Mouse (Mus musculus): ENCODE measurements around the gene Atp10a. TPM values are rescaled to one million over a fixed set of nuclear protein-coding genes. Genes with fewer than 3 reads are reported as not detected.

Atp10a gene
- 3.1 and 3.5 TPM in 2 replicates for polyA plus RNA-seq (2015; fragmentation: Nextera tagmentation; extraction: Ambion mirVana)

- Histone ChIP-seq H3K27ac (ENCODE audit: low read length) (no peak within 1 kb of the TSS), H3K9me3 (ENCODE audit: control insufficient read depth, low read length) (no peaks in the 10 kb centered on the region), H3K27me3 (ENCODE audit: control insufficient read depth, insufficient read depth, low read depth, low read length) (no peaks in the 10 kb centered on the region), H3K4me1 (replicated peaks; ENCODE audit: control insufficient read depth, insufficient read depth, low read length) (no peaks in the 10 kb centered on the region), H3K4me2 (ENCODE audit: low read depth, low read length) (no peak within 1 kb of the TSS), H3K9ac (ENCODE audit: low read length) (no peak within 1 kb of the TSS), H3K36me3 (ENCODE audit: control insufficient read depth, insufficient read depth, low read length) (no peaks in the 10 kb centered on the region), H3K4me3 (ENCODE audit: low read length) (no peak within 1 kb of the TSS)
- no peak for ATAC-seq (ENCODE audit: low read depth)
- 72% methylated on average over 6 of the region's 6 CpGs for WGBS
Observed at GRCm38 (mm10) chr7:58655866-58656265, at the start of gene Atp10a. TSS of gene Atp10a (plus strand) at chr7:58656166.

DNA sequence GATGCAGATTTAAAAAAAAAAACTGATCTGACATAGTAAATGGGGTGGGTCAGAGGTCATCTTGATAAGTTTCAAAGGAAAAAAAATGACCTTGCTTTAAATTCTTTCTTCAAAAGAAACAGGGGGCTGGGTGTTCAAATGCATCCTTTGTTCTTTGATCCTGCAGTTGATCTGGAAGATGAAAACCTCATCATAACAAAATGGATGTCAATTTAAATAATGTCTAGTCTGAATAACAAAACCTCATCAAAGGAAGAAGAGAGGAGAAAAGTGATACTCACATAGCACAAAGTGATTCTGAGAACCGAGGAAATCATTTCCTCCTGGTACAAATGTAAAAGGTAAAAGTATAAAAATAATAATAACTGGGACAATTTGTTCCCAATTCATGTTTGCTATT lies 37.9 kb upstream of the Atp10a start:
- no peaks in the 10 kb centered on the region for H3K36me3 ChIP-seq (ENCODE audit: control insufficient read depth, insufficient read depth, low read length)
- H3K9ac ChIP-seq (ENCODE audit: low read length) = no peak overlapping the region
- no peaks in the 10 kb centered on the region for H3K4me1 ChIP-seq (replicated peaks; ENCODE audit: control insufficient read depth, insufficient read depth, low read length)
- H3K4me2 ChIP-seq (ENCODE audit: low read depth, low read length) = no peak overlapping the region
- no peak overlapping the region for H3K4me3 ChIP-seq (ENCODE audit: low read length)
- H3K27me3 ChIP-seq (ENCODE audit: control insufficient read depth, insufficient read depth, low read depth, low read length) = no peaks in the 10 kb centered on the region
- WGBS = 13% methylated on average over 1 of the region's 1 CpGs
- no peak for ATAC-seq (ENCODE audit: low read depth)
- no peaks in the 10 kb centered on the region for H3K9me3 ChIP-seq (ENCODE audit: control insufficient read depth, low read length)
- no peak overlapping the region for H3K27ac ChIP-seq (ENCODE audit: low read length)

- Histone ChIP-seq H3K4me2 (ENCODE audit: low read depth, low read length) (no peak overlapping the region), H3K9me3 (ENCODE audit: control insufficient read depth, low read length) (no peaks in the 10 kb centered on the region), H3K27me3 (ENCODE audit: control insufficient read depth, insufficient read depth, low read depth, low read length) (no peaks in the 10 kb centered on the region), H3K4me3 (ENCODE audit: low read length) (no peak overlapping the region), H3K9ac (ENCODE audit: low read length) (no peak overlapping the region), H3K4me1 (replicated peaks; ENCODE audit: control insufficient read depth, insufficient read depth, low read length) (peaks cover 3% of the 10 kb centered on the region; the same call in 1 of the 2 replicates), H3K27ac (ENCODE audit: low read length) (peak overlapping the region; percentile 31; the same call in 1 of the 2 replicates), H3K36me3 (ENCODE audit: control insufficient read depth, insufficient read depth, low read length) (no peaks in the 10 kb centered on the region)
- peak; percentile 62 for ATAC-seq (ENCODE audit: low read depth)
- 59% methylated on average over 9 of the region's 9 CpGs for WGBS
Observed at GRCm38 (mm10) chr7:58626305-58627155, 29.4 kb upstream of the Atp10a start.

DNA sequence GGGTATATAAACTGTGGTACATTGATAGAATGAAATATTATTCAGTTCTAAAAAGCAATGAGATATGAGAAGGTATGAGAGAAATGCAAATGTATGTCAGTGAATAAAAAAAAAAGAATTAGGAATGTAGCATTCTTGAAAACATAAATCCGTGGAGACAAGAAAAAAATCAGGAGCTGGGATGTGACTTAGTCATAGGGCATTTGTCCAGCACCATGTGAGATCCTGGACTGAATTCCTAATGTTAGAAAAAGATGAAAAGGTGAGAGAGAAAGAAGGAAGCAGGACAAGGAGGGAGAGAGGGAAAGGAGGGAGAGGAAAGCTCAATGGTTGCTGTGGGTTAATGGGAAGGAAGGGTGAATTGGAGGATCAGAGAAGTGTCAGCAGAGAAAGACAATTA lies 28.6 kb upstream of the Atp10a start:
- no peak for ATAC-seq (ENCODE audit: low read depth)
- 43% methylated on average over 1 of the region's 1 CpGs for WGBS

GRCm38 (mm10) chr7:58629233-58629632 lies 26.7 kb upstream of the Atp10a start:
- Histone ChIP-seq H3K9me3 (ENCODE audit: control insufficient read depth, low read length) (no peaks in the 10 kb centered on the region), H3K9ac (ENCODE audit: low read length) (no peak overlapping the region), H3K36me3 (ENCODE audit: control insufficient read depth, insufficient read depth, low read length) (no peaks in the 10 kb centered on the region), H3K4me2 (ENCODE audit: low read depth, low read length) (no peak overlapping the region), H3K4me3 (ENCODE audit: low read length) (no peak overlapping the region), H3K27me3 (ENCODE audit: control insufficient read depth, insufficient read depth, low read depth, low read length) (no peaks in the 10 kb centered on the region), H3K27ac (ENCODE audit: low read length) (no peak overlapping the region), H3K4me1 (replicated peaks; ENCODE audit: control insufficient read depth, insufficient read depth, low read length) (peaks cover 3% of the 10 kb centered on the region; the same call in 1 of the 2 replicates)
- no peak for ATAC-seq (ENCODE audit: low read depth)
- WGBS = 82% methylated on average over 2 of the region's 2 CpGs

More for the DNA sequence above, 28.6 kb upstream of the Atp10a start:
- Histone ChIP-seq H3K9me3 (ENCODE audit: control insufficient read depth, low read length) (no peaks in the 10 kb centered on the region), H3K9ac (ENCODE audit: low read length) (no peak overlapping the region), H3K27ac (ENCODE audit: low read length) (no peak overlapping the region), H3K4me2 (ENCODE audit: low read depth, low read length) (no peak overlapping the region), H3K4me3 (ENCODE audit: low read length) (no peak overlapping the region), H3K36me3 (ENCODE audit: control insufficient read depth, insufficient read depth, low read length) (no peaks in the 10 kb centered on the region), H3K27me3 (ENCODE audit: control insufficient read depth, insufficient read depth, low read depth, low read length) (no peaks in the 10 kb centered on the region), H3K4me1 (replicated peaks; ENCODE audit: control insufficient read depth, insufficient read depth, low read length) (peaks cover 3% of the 10 kb centered on the region; the same call in 1 of the 2 replicates)

DNA sequence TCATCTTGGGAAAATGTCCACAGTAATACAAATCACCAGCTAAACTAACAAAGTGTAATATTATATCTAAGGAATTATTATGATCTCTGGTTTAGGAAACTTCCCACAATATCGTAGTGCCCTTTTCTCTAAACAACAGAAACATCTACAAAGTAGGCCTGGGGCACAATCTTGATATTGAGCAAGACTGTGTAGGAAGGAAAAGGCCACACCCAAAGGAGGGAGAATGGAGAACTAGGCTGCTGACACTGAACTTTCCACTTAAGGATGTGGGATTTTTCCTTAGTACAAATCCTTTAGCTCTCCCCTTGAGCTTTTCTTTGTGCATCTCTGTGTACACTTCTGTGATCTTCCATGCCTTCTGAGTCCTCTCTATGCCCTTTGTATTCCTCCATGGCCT lies 22.3 kb upstream of the Atp10a start:
- 67% methylated on average over 1 of the region's 1 CpGs for WGBS
- Histone ChIP-seq H3K4me1 (replicated peaks; ENCODE audit: control insufficient read depth, insufficient read depth, low read length) (no peaks in the 10 kb centered on the region), H3K9ac (ENCODE audit: low read length) (no peak overlapping the region), H3K4me2 (ENCODE audit: low read depth, low read length) (no peak overlapping the region), H3K27me3 (ENCODE audit: control insufficient read depth, insufficient read depth, low read depth, low read length) (no peaks in the 10 kb centered on the region), H3K9me3 (ENCODE audit: control insufficient read depth, low read length) (no peaks in the 10 kb centered on the region), H3K27ac (ENCODE audit: low read length) (no peak overlapping the region), H3K4me3 (ENCODE audit: low read length) (no peak overlapping the region), H3K36me3 (ENCODE audit: control insufficient read depth, insufficient read depth, low read length) (no peaks in the 10 kb centered on the region)
- ATAC-seq (ENCODE audit: low read depth) = no peak

- no peaks in the 10 kb centered on the region for H3K27me3 ChIP-seq (ENCODE audit: control insufficient read depth, insufficient read depth, low read depth, low read length)
- H3K36me3 ChIP-seq (ENCODE audit: control insufficient read depth, insufficient read depth, low read length) = no peaks in the 10 kb centered on the region
- no peak overlapping the region for H3K27ac ChIP-seq (ENCODE audit: low read length)
- no peak overlapping the region for H3K4me3 ChIP-seq (ENCODE audit: low read length)
- H3K9me3 ChIP-seq (ENCODE audit: control insufficient read depth, low read length) = no peaks in the 10 kb centered on the region
- ATAC-seq (ENCODE audit: low read depth) = no peak
- WGBS = 87% methylated on average over 2 of the region's 2 CpGs
- H3K9ac ChIP-seq (ENCODE audit: low read length) = no peak overlapping the region
- no peak overlapping the region for H3K4me2 ChIP-seq (ENCODE audit: low read depth, low read length)
- H3K4me1 ChIP-seq (replicated peaks; ENCODE audit: control insufficient read depth, insufficient read depth, low read length) = no peaks in the 10 kb centered on the region
Observed at GRCm38 (mm10) chr7:58639676-58640075, 16.3 kb upstream of the Atp10a start.

DNA sequence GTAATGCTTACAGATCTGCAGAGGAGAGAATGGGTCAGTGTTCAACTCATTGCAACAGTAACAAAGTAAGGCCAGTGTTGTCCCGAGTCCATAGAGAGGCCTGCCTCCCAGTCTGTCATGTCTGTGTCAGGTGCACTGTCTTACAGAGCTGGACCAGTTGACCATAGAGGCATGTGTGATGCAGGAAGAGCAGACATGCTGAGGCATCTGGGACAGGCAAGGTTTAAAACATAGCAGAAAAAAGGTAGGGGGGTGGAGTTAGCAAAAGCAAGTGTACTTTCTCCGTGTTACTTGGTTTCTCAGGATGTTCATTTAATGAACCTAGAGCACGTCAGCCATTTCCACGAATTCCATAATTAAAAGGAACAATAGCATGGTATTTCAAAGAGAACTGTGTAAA lies 15.5 kb upstream of the Atp10a start:
- no peaks in the 10 kb centered on the region for H3K9me3 ChIP-seq (ENCODE audit: control insufficient read depth, low read length)
- WGBS = 74% methylated on average over 4 of the region's 4 CpGs
- H3K9ac ChIP-seq (ENCODE audit: low read length) = no peak overlapping the region
- no peak overlapping the region for H3K4me2 ChIP-seq (ENCODE audit: low read depth, low read length)
- H3K4me1 ChIP-seq (replicated peaks; ENCODE audit: control insufficient read depth, insufficient read depth, low read length) = no peaks in the 10 kb centered on the region
- H3K27me3 ChIP-seq (ENCODE audit: control insufficient read depth, insufficient read depth, low read depth, low read length) = no peaks in the 10 kb centered on the region
- no peak overlapping the region for H3K4me3 ChIP-seq (ENCODE audit: low read length)
- no peak for ATAC-seq (ENCODE audit: low read depth)
- no peaks in the 10 kb centered on the region for H3K36me3 ChIP-seq (ENCODE audit: control insufficient read depth, insufficient read depth, low read length)
- no peak overlapping the region for H3K27ac ChIP-seq (ENCODE audit: low read length)

DNA sequence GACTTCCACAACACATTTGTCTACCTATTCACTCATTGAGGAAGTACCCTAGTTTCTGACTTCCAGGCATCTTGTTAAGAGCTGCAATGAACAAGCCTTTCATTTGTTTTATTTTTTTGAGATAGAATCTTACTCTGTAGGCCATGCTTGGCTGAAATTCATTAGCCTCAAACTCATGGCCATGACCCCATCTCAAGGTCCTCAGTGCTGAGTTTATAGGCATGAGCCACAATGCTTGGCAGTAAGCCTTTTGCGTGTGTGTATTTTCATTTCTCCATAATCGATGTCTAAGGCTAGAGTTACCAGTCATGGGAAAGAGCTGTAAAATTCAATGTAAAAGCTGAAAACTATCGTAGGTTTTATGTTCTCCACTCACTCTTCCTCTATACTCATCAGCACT lies 14.1 kb upstream of the Atp10a start:
- H3K4me1 ChIP-seq (replicated peaks; ENCODE audit: control insufficient read depth, insufficient read depth, low read length) = no peaks in the 10 kb centered on the region
- H3K9ac ChIP-seq (ENCODE audit: low read length) = no peak overlapping the region
- H3K9me3 ChIP-seq (ENCODE audit: control insufficient read depth, low read length) = no peaks in the 10 kb centered on the region
- H3K27me3 ChIP-seq (ENCODE audit: control insufficient read depth, insufficient read depth, low read depth, low read length) = no peaks in the 10 kb centered on the region
- ATAC-seq (ENCODE audit: low read depth) = no peak
- 91% methylated on average over 3 of the region's 3 CpGs for WGBS
- no peak overlapping the region for H3K4me2 ChIP-seq (ENCODE audit: low read depth, low read length)
- no peak overlapping the region for H3K4me3 ChIP-seq (ENCODE audit: low read length)
- no peaks in the 10 kb centered on the region for H3K36me3 ChIP-seq (ENCODE audit: control insufficient read depth, insufficient read depth, low read length)
- no peak overlapping the region for H3K27ac ChIP-seq (ENCODE audit: low read length)
